Mouse (Mus musculus) leukemia stem cell, adult 10-12 weeks (primary cell): ENCODE data around the gene Tmem262. TPM values are rescaled to one million over a fixed set of nuclear protein-coding genes. Genes with fewer than 3 reads are reported as not detected.

Source experiments
- polyA plus RNA-seq: library from polyadenylated mRNA; stranded (reverse); fragments of >175 nt; gene quantifications from 2 replicates; pipeline ENCODE4 v1.2.3, GENCODE M21; 2012; ENCODE audit warnings: low replicate concordance

The Tmem262 gene
- polyA plus RNA-seq, result not detected in 2 replicates

GRCm38 (mm10) chr19:6079983-6080480, at the start of gene Tmem262:
Gene Tmem262, plus strand, starts transcription at chr19:6080033.

GRCm38 (mm10) chr19:6046294-6047153, 33.3 kb upstream of the Tmem262 start, which contains the start of gene Syvn1:
Gene Syvn1, plus strand, starts transcription at chr19:6046576.

DNA sequence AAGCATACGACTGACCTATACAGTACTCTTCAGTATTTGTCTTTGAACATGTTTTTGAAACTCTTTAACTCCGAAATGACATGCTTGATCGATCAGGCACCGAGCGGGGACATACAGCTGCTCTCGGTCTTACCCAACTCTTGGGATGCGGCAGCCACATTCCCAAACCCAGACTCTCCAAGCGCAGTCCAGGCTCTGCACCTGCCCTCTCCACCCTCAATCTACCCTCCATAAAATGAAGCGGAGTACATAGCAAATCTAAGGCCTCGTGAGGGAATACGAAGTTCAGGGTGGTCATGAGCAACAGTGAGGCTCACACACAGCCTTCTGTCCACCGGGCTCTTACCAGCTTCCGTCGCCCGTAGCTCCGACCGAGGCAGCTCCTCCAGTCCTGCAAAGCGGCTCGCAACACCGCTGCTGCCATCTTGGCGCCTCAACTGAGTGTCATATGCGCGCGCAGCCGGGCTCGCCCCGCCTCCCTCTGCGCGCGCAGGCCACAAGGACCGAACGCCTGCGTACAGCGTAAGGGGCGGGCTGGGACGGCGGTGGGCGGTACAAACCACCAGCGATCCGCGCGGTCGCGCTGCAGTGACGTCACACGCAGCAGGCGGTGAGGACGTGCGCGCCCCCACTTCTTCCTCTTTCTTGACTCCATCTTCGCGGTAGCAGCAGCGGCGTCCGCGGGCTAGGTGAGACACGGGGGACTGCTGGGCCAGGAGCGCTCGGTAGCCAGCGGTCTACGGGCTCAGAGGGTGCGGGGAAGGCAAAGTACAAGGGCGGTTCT, 22.3 kb upstream of the Tmem262 start, which contains the start of the genes Mrpl49 and Fau:
Gene Mrpl49, minus strand, starts transcription at position 473 of the 784 bp plus-strand sequence.
Gene Fau, plus strand, starts transcription at position 532 of the 784 bp plus-strand sequence.

GRCm38 (mm10) chr19:6061021-6061533, 18.8 kb upstream of the Tmem262 start, which contains the start of gene Znhit2:
Gene Znhit2, plus strand, starts transcription at chr19:6061192.

GRCm38 (mm10) chr19:6067724-6068415, 12.0 kb upstream of the Tmem262 start, which contains the start of gene Tm7sf2:
Gene Tm7sf2, minus strand, starts transcription at chr19:6068373.

DNA sequence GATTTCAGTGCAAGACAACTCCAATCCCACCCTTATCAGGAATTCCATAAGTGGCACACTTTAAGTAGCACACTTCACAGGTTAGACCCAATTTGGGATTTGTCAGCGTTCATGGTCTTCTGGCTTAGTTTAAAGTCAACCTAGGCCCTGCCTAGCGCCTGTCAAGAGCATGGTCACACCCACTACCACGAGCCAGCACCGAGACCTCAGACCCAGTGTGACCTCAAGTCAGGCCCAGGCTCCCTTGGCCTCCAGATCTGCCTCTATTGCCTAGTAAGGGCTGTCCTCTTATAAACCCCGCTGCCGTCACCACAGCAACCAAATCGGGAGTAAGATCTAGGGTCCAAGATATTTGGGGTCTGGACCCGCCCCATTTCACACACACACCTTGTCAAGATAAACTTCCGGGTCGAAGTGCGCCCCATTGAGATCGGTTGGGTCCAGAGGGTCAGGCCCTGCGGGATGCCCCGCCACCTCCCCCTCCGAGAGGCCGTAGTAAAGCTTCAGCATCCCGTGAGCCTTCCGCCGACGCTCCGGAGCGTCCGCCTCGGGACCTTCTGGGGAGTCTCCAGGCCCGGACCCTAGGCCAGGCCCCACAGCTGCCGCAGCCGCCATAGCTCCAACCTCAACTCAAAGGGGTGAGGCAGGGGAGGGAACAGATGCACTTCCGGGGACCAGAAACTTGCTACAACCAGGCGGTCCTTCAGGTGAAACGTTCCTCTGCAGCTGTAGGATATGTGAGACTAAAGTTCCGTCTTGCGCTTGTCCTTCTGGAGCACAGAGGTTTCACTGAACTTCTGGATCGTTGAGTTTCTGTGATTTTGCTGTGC, 3.1 kb upstream of the Tmem262 start, which contains the start of gene Vps51:
Gene Vps51, minus strand, starts transcription at position 668 of the 830 bp plus-strand sequence.

DNA sequence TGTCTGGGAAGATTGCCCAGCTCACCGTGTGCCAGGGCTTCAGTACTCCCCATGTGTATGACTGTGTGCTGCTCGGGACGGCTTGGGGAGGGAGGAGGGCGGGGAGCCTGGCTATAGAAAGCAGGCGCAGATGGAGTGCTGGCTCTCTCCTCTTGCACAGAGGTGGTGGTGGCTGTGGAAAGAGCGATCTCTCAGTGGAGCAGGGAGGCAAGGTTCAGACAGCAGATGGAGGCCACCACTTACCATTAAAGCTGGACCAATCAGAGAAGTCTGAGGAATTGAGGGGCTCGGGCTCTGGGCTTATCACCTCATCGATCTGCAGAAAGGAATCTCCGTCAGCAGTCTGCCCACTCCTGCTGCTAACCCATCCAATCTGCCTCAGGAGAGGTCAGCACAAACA, 2.3 kb downstream of the Tmem262 start, which contains the start of gene Gm28374:
Gene Gm28374, minus strand, starts transcription at position 101 of the 400 bp plus-strand sequence.

DNA sequence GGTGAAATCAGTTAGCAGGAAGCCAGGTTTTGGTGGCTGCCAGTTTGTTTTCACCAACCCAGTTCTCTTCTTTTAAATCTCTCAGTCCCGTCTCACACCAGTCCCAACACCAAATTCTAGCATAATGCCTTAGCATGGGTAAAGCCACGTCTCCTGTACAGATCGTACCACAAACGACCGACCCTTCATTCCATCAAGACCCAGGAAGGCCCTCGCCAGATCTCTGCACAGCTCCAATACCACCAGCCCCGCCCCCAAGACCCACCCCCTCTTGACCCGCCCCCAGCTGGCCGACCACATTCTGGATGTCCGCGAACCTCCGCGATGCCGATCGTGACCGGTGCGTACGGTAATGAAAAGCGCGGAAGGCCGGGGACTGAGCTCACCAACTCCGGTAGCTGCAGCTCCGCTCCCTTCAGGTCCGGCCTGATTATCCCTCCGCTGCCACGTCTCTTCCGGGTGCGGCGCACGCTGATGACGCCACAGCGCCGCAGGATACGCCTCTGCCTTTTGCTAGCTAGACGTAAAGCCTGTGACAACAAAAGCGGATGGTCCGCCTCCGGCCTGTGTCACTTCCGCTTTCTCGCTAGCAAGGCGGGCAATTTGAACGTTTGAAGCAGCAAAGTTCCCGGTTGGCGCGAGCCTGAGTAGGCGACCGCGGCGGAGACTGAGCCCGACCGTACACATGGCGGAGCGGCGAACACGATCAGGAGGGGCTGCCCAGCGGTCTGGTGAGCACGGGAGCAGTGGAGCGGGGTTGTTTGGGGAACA, 4.8 kb downstream of the Tmem262 start, which contains the start of the genes Zfpl1 and Cdca5:
Gene Zfpl1, minus strand, starts transcription at position 479 of the 771 bp plus-strand sequence.
Gene Cdca5, plus strand, starts transcription at position 506 of the 771 bp plus-strand sequence.

DNA sequence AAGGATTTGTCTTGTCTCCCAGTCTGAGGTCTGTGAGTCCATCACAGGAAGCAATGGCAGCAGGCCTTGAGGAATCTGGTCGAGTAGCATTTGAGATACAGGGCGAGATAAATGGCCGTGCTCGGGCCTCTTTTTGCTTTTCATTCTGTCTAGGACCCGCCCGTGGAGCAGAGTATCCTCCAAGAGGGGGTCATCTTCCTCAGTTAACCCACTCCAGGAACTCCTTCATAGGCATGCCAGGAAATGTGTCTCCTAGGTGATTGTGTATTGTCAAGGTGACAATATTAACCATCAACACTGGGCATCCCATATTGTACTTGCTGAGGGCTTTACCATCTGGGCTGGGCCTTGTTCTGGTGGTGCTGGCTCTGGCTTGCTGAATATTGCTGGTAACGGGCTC, 14.3 kb downstream of the Tmem262 start, which contains the start of gene AC131692.1:
Gene AC131692.1, plus strand, starts transcription at position 301 of the 400 bp plus-strand sequence.

DNA sequence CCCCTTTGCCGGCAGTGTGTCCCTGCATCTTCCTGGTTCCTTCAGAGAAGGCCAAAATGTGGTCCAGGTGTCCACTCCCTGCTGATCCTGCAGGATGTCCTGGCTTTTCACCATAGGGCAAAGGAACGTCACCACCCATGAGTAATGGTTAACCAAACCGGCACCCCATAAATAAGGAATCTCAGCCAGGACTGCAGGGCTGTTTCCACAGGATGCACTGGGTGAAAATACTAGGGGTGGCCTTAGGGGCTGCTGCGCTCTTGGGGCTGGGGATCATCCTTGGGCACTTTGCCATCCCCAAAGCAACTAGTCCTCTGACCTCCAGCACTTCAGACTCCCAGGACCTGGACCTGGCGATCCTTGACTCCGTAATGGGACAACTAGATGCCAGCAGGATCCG, 25.8 kb downstream of the Tmem262 start, which contains the start of gene Naaladl1:
Gene Naaladl1, plus strand, starts transcription at position 197 of the 400 bp plus-strand sequence.

DNA sequence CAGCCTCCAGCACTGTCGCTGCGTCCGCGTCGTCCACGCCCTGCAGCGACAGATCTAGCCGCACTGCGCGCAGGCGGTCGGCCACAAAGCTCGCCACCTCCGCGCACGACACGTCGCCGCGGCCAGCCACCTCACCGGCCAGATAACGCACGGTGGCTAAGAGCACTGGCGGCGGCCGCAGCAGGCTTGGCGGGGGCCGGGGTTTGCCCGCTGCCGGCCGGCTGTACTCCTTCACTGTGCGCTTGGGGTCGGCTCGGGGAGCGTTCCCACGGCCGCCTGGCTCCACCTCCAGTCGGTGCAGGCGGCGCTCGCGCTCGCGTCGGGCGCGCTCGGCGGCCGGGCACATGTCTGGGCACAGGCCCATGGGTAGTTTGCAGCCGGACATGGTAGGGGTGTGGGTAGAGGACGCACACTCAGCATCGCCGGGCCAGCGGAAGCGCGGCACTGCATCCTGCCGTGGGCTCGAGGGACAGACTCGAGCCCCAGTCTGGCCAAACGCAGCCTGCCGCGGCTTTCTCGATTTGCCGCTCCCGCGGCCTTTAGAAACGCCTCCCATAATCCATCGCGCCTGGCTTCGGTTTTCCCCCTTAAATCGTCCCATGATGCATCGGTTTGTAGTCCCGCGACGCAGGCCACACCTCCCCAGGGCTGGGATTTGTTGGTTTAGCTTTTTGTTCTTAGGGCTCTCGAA, 38.3 kb downstream of the Tmem262 start, which contains the start of gene Sac3d1:
Gene Sac3d1, minus strand, starts transcription at position 665 of the 691 bp plus-strand sequence.

GRCm38 (mm10) chr19:6127760-6128341, 48.0 kb downstream of the Tmem262 start, which contains the start of gene Snx15:
Gene Snx15, minus strand, starts transcription at chr19:6128304.

Other genes starting within 250 kb of the Tmem262 start
- 18.0 and 18.2 TPM in 2 replicates for gene Frmd8, start 204.8 kb upstream of the Tmem262 start, polyA plus RNA-seq
- 0.65 and 5.0 TPM in 2 replicates for gene Slc25a45, start 202.2 kb upstream of the Tmem262 start, polyA plus RNA-seq
- gene Tigd3, start 185.9 kb upstream of the Tmem262 start, polyA plus RNA-seq, result 1.4 and 2.3 TPM in 2 replicates
- gene Dpf2, start 167.0 kb upstream of the Tmem262 start, polyA plus RNA-seq, result 15.3 and 54.9 TPM in 2 replicates
- gene Cdc42ep2, start 155.2 kb upstream of the Tmem262 start, polyA plus RNA-seq, result 1.8 and 1.9 TPM in 2 replicates
- 42.9 and 62.3 TPM in 2 replicates for gene Pola2, start 115.8 kb upstream of the Tmem262 start, polyA plus RNA-seq
- gene Slc22a20, start 93.9 kb upstream of the Tmem262 start, polyA plus RNA-seq, result not detected in 2 replicates
- 74.6 and 291 TPM in 2 replicates for gene Capn1, start 64.1 kb upstream of the Tmem262 start, polyA plus RNA-seq
- 304 and 363 TPM in 2 replicates for gene Syvn1, start 33.5 kb upstream of the Tmem262 start, polyA plus RNA-seq
- gene Mrpl49, start 22.2 kb upstream of the Tmem262 start, polyA plus RNA-seq, result 36.6 and 41.0 TPM in 2 replicates
- gene Fau, start 22.2 kb upstream of the Tmem262 start, polyA plus RNA-seq, result 2,048 and 2,675 TPM in 2 replicates
- gene Znhit2, start 18.8 kb upstream of the Tmem262 start, polyA plus RNA-seq, result 70.2 and 84.6 TPM in 2 replicates
- 15.8 and 19.5 TPM in 2 replicates for gene Tm7sf2, start 11.7 kb upstream of the Tmem262 start, polyA plus RNA-seq
- 35.5 and 99.7 TPM in 2 replicates for gene Vps51, start 2.8 kb upstream of the Tmem262 start, polyA plus RNA-seq
- gene Gm28374, start 2.2 kb downstream of the Tmem262 start, polyA plus RNA-seq, result 0.28 and 0.30 TPM in 2 replicates
- 50.1 and 66.4 TPM in 2 replicates for gene Zfpl1, start 4.9 kb downstream of the Tmem262 start, polyA plus RNA-seq
- 7.7 and 8.7 TPM in 2 replicates for gene Cdca5, start 5.0 kb downstream of the Tmem262 start, polyA plus RNA-seq
- 3.5 and 18.8 TPM in 2 replicates for gene AC131692.1, start 14.4 kb downstream of the Tmem262 start, polyA plus RNA-seq
- 0.20 and 0.93 TPM in 2 replicates for gene Naaladl1, start 25.7 kb downstream of the Tmem262 start, polyA plus RNA-seq
- gene Sac3d1, start 38.6 kb downstream of the Tmem262 start, polyA plus RNA-seq, result 87.4 and 104 TPM in 2 replicates
- gene Snx15, start 48.3 kb downstream of the Tmem262 start, polyA plus RNA-seq, result 197 and 367 TPM in 2 replicates
- gene Batf2, start 61.0 kb downstream of the Tmem262 start, polyA plus RNA-seq, result 0.21 and 2.0 TPM in 2 replicates
- 33.5 and 55.6 TPM in 2 replicates for gene Arl2, start 61.5 kb downstream of the Tmem262 start, polyA plus RNA-seq
- gene Majin, start 104.4 kb downstream of the Tmem262 start, polyA plus RNA-seq, result not detected in 2 replicates
- not detected in 2 replicates for gene Gpha2, start 146.3 kb downstream of the Tmem262 start, polyA plus RNA-seq
- 283 and 355 TPM in 2 replicates for gene Ppp2r5b, start 155.8 kb downstream of the Tmem262 start, polyA plus RNA-seq
- 79.9 and 150 TPM in 2 replicates for gene Atg2a, start 161.6 kb downstream of the Tmem262 start, polyA plus RNA-seq
- 333 and 398 TPM in 2 replicates for gene Ehd1, start 196.7 kb downstream of the Tmem262 start, polyA plus RNA-seq
- 12.1 and 13.6 TPM in 2 replicates for gene Cdc42bpg, start 226.4 kb downstream of the Tmem262 start, polyA plus RNA-seq